12 mouse cellular contexts compared by ENCODE assay signal in genomic region chrX:102035671-102036070, GRCm38 (mm10).
"Had no signal": no experiment of that assay in that cellular context is flagged by ENCODE, and none has a peak within 500 bp of the region (broad histone marks: within the 10 kb centered on the region; RNA-seq: fewer than 3 reads in every experiment).

No protein-coding gene starts in this region.

- H3K4me3 ChIP-seq: lung, embryonic 15.5 days; megakaryocyte, embryonic 14.5 days; midbrain, embryonic 13.5 days; midbrain, embryonic 15.5 days; neural tube, embryonic 12.5 days had no signal

- DNase-seq: liver, postnatal 0 days; lung, adult 2 months; lung, postnatal 14 days; lung, postnatal 36 days; right cerebral cortex, postnatal 14 days; thymus, adult 18-20 months; thymus, postnatal 14 days had no signal

- H3K27ac ChIP-seq: lung, embryonic 15.5 days; midbrain, embryonic 13.5 days; midbrain, embryonic 15.5 days; neural tube, embryonic 12.5 days had no signal

- H3K36me3 ChIP-seq: lung, embryonic 15.5 days; midbrain, embryonic 13.5 days; midbrain, embryonic 15.5 days; neural tube, embryonic 12.5 days had no signal

- H3K27me3 ChIP-seq: lung, embryonic 15.5 days; neural tube, embryonic 12.5 days had no signal

- H3K4me1 ChIP-seq: neural tube, embryonic 12.5 days had no signal

- H3K9ac ChIP-seq: liver, postnatal 0 days; lung, embryonic 15.5 days; midbrain, embryonic 13.5 days; midbrain, embryonic 15.5 days; neural tube, embryonic 12.5 days had no signal

- H3K9me3 ChIP-seq: lung, embryonic 15.5 days; megakaryocyte, embryonic 14.5 days; midbrain, embryonic 13.5 days; midbrain, embryonic 15.5 days; neural tube, embryonic 12.5 days had no signal
